Mouse (Mus musculus) embryonic facial prominence, embryonic 11.5 days (tissue): ENCODE results near the gene Morn5. TPM values are rescaled to one million over a fixed set of nuclear protein-coding genes. Genes with fewer than 3 reads are reported as not detected.

Experiments used
- ATAC-seq: fragments of 200-750 bp; cut with Nextera tagmentation; replicated peaks from 2 replicates; pipeline ENCODE4 v1.8.0; 2017; ENCODE audit warnings: low read depth; ENCODE audit not compliant: insufficient number of reproducible peaks, low FRiP score, low TSS enrichment
- DNase-seq: peaks from one replicate; pipeline ENCODE4 v3.0.0-alpha.2; 2015; ENCODE audit warnings: low spot score
- H3K27ac ChIP-seq: fragments of 300-500 bp; sonication (generic); replicated peaks from 2 replicates; pipeline ENCODE4 v1.5.1; 2014; ENCODE audit warnings: mild to moderate bottlenecking, low read depth, low read length, control low read depth
- H3K27me3 ChIP-seq: fragments of 300-500 bp; sonication (generic); 2 replicates; pipeline ENCODE4 v1.6.1; 2014; ENCODE audit warnings: mild to moderate bottlenecking, low read length, moderate library complexity, mixed read lengths; ENCODE audit not compliant: control insufficient read depth, insufficient read depth
- H3K36me3 ChIP-seq: fragments of 300-500 bp; sonication (generic); replicated peaks from 2 replicates; pipeline ENCODE4 v1.6.1; 2014; ENCODE audit warnings: low read depth, mild to moderate bottlenecking, low read length, moderate library complexity, mixed read lengths; ENCODE audit not compliant: control insufficient read depth, insufficient read depth
- H3K4me1 ChIP-seq: fragments of 300-500 bp; sonication (generic); 2 replicates; pipeline ENCODE4 v1.6.1; 2014; ENCODE audit warnings: low read length, mixed read lengths; ENCODE audit not compliant: control insufficient read depth, insufficient read depth
- H3K4me2 ChIP-seq: fragments of 300-500 bp; sonication (generic); 2 replicates; pipeline ENCODE4 v1.6.1; 2014; ENCODE audit warnings: low read depth, mild to moderate bottlenecking, control low read depth, low read length, moderate library complexity
- H3K4me3 ChIP-seq: fragments of 300-500 bp; sonication (generic); 2 replicates; pipeline ENCODE4 v1.5.1; 2014; ENCODE audit warnings: low read depth, low read length, control low read depth
- H3K9ac ChIP-seq: fragments of 300-500 bp; sonication (generic); replicated peaks from 2 replicates; pipeline ENCODE4 v1.6.1; 2014; ENCODE audit warnings: mild to moderate bottlenecking, control low read depth, low read length
- H3K9me3 ChIP-seq: fragments of 300-500 bp; sonication (generic); replicated peaks from 2 replicates; pipeline ENCODE4 v1.6.1; 2016; ENCODE audit warnings: mild to moderate bottlenecking, low read length, inconsistent platforms, mixed read lengths; ENCODE audit not compliant: control insufficient read depth
- WGBS: fragments of 180-500 bp; shearing (Covaris S2); extraction: QIAGEN DNeasy Blood & Tissue Kit; methylation state at CpG from one replicate; pipeline ENCODE4 v1.1.7; 2014; 5-methylcytosine and 5-hydroxymethylcytosine counted together
- polyA plus RNA-seq: library from polyadenylated mRNA; unstranded; fragments of >200 nt; fragmentation: Nextera tagmentation; extraction: Ambion mirVana; gene quantifications from 2 replicates; pipeline ENCODE4 v1.2.1, GENCODE M21; 2014

Morn5 gene
- polyA plus RNA-seq, 1 experiment from 2014 or later, result not detected

GRCm38 (mm10) chr2:36039297-36039985, 9.8 kb upstream of the Morn5 start:
- no peak for ATAC-seq
- H3K27me3 ChIP-seq, result no peaks in the 10 kb centered on the region
- H3K36me3 ChIP-seq, result no peaks in the 10 kb centered on the region
- no peak overlapping the region for H3K9ac ChIP-seq
- H3K4me3 ChIP-seq, result no peak overlapping the region
- H3K4me1 ChIP-seq, result no peaks in the 10 kb centered on the region
- H3K4me2 ChIP-seq, result no peak overlapping the region
- 68% methylated on average over 7 of the region's 7 CpGs for WGBS
- H3K27ac ChIP-seq, result no peak overlapping the region
- no peaks in the 10 kb centered on the region for H3K9me3 ChIP-seq
- no peak for DNase-seq

- 69% methylated on average over 1 of the region's 1 CpGs for WGBS
- Histone ChIP-seq H3K9ac (no peak overlapping the region), H3K36me3 (no peaks in the 10 kb centered on the region), H3K4me2 (no peak overlapping the region), H3K27ac (no peak overlapping the region), H3K4me1 (no peaks in the 10 kb centered on the region), H3K27me3 (no peaks in the 10 kb centered on the region), H3K9me3 (no peaks in the 10 kb centered on the region), H3K4me3 (no peak overlapping the region)
- DNase-seq (no peak), ATAC-seq (no peak)
Measured at GRCm38 (mm10) chr2:36040872-36041271, 8.4 kb upstream of the Morn5 start.

GRCm38 (mm10) chr2:36048164-36048563, 1.1 kb upstream of the Morn5 start:
- Histone ChIP-seq H3K9me3 (no peaks in the 10 kb centered on the region), H3K4me1 (peaks cover 4% of the 10 kb centered on the region; the same call in 1 of the 2 replicates), H3K4me2 (peak overlapping the region; percentile 76), H3K27me3 (no peaks in the 10 kb centered on the region), H3K4me3 (peak overlapping the region; percentile 90), H3K36me3 (no peaks in the 10 kb centered on the region), H3K27ac (no peak overlapping the region), H3K9ac (peak overlapping the region; percentile 73; the same call in 1 of the 2 replicates)
- DNase-seq (no peak), ATAC-seq (no peak)
- WGBS, result 69% methylated on average over 8 of the region's 8 CpGs

GRCm38 (mm10) chr2:36049567-36049954, 303 bp downstream of the Morn5 start:
- peaks cover 4% of the 10 kb centered on the region; the same call in 1 of the 2 replicates for H3K4me1 ChIP-seq
- H3K4me3 ChIP-seq, result peak overlapping the region; percentile 90
- WGBS, result 44% methylated on average over 10 of the region's 10 CpGs

GRCm38 (mm10) chr2:36053249-36053648, 4.0 kb downstream of the Morn5 start:
- 80% methylated on average over 3 of the region's 3 CpGs for WGBS
- Histone ChIP-seq H3K4me3 (no peak overlapping the region), H3K4me1 (peaks cover 1% of the 10 kb centered on the region; the same call in 1 of the 2 replicates), H3K27ac (no peak overlapping the region), H3K36me3 (no peaks in the 10 kb centered on the region), H3K27me3 (no peaks in the 10 kb centered on the region), H3K9me3 (no peaks in the 10 kb centered on the region), H3K9ac (no peak overlapping the region), H3K4me2 (no peak overlapping the region)
- no peak for ATAC-seq
- DNase-seq, result no peak

More at GRCm38 (mm10) chr2:36049567-36049954, 303 bp downstream of the Morn5 start:
- DNase-seq, result no peak
- Histone ChIP-seq H3K9me3 (no peaks in the 10 kb centered on the region), H3K4me2 (peak overlapping the region; percentile 76), H3K27ac (no peak overlapping the region), H3K36me3 (no peaks in the 10 kb centered on the region), H3K27me3 (no peaks in the 10 kb centered on the region), H3K9ac (no peak overlapping the region)
- peak; percentile 53; the same call in 1 of the 2 replicates for ATAC-seq

- Histone ChIP-seq H3K4me3 (no peak overlapping the region), H3K4me2 (no peak overlapping the region), H3K9ac (no peak overlapping the region), H3K36me3 (no peaks in the 10 kb centered on the region), H3K4me1 (no peaks in the 10 kb centered on the region), H3K27ac (no peak overlapping the region), H3K27me3 (no peaks in the 10 kb centered on the region), H3K9me3 (no peaks in the 10 kb centered on the region)
- no peak for ATAC-seq
- DNase-seq, result peak; percentile 39
- WGBS, result 11% methylated on average over 3 of the region's 3 CpGs
Measured at GRCm38 (mm10) chr2:36056248-36056647, 7.0 kb downstream of the Morn5 start.

GRCm38 (mm10) chr2:36061409-36061808, 12.2 kb downstream of the Morn5 start:
- Histone ChIP-seq H3K27me3 (no peaks in the 10 kb centered on the region), H3K4me3 (no peak overlapping the region), H3K4me1 (no peaks in the 10 kb centered on the region), H3K27ac (no peak overlapping the region), H3K9ac (no peak overlapping the region), H3K4me2 (no peak overlapping the region), H3K9me3 (no peaks in the 10 kb centered on the region; the same call in 1 of the 2 replicates), H3K36me3 (no peaks in the 10 kb centered on the region)
- 61% methylated on average over 5 of the region's 5 CpGs for WGBS
- ATAC-seq, result no peak
- DNase-seq, result no peak

- Histone ChIP-seq H3K4me3 (no peak overlapping the region), H3K9me3 (no peaks in the 10 kb centered on the region; the same call in 1 of the 2 replicates), H3K36me3 (no peaks in the 10 kb centered on the region), H3K4me2 (no peak overlapping the region), H3K27me3 (no peaks in the 10 kb centered on the region), H3K27ac (no peak overlapping the region), H3K4me1 (no peaks in the 10 kb centered on the region), H3K9ac (no peak overlapping the region)
- 49% methylated on average over 9 of the region's 9 CpGs for WGBS
- no peak for DNase-seq
- ATAC-seq, result no peak
Measured at GRCm38 (mm10) chr2:36067132-36067531, 17.9 kb downstream of the Morn5 start.
